Mouse (Mus musculus) mouse trophoblast stem cell (cell line): ENCODE measurements around the gene Dlgap1.

ENCODE experiments used
- in situ Hi-C, 2 experiments: fragments of 300-500 bp; cut with MseI, MboI; formaldehyde crosslinking; loops; 2 replicates in 1 of 2; 3 replicates in 1 of 2; pipeline ENCODE4 v1.15.1; 2025

Dlgap1 gene

DNA sequence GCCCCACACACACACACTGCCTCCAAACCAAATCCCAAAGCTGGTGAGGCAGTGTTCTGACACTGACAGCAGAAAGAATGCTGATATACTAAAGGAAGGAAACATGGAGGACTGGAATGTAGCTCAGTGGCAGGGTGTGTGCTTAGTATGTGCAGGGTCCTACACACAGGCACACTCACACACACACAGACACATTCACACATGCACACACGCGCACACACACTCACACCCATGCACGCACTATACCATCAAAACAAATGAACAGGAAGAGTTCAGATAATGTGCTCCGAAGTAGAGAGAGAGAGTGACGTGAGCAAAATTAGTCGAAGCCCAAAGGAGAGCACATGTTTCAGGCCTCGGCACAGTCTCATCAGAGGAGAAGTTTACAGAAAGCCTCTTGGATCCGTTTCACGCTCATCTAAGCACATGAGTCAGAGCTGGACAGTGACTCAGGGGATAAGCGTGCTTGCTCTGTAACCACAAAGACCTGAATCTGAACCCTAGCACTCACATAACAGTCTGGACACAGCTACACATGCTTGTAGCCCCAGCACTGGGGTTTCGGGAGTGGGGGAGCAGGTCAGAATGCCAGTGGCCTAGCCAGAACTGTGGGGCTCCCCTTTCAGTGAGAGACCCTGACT is 750.9 kb downstream of the Dlgap1 start:
- in situ Hi-C loops: no loop called here

DNA sequence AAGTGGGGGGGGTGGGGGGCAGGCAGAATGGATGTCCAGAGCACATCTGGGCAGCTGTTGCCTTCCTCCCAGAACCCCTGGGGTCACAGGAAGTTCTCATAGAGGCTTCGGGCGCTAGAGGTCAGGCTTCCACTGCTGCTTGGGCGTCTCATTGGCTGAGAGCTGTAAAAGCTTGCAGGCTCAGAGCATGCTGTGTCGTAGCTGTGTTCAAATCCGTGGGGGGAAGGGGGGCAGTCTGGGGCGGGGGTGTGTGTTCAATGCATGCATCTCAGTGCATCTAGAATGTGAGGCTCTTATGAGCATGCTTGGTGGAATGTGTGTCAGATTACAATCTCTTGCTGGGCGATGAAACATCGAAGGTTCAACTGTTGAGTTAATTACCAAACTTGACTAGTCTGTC is 751.9 kb downstream of the Dlgap1 start:
- in situ Hi-C loops: no loop called here

DNA sequence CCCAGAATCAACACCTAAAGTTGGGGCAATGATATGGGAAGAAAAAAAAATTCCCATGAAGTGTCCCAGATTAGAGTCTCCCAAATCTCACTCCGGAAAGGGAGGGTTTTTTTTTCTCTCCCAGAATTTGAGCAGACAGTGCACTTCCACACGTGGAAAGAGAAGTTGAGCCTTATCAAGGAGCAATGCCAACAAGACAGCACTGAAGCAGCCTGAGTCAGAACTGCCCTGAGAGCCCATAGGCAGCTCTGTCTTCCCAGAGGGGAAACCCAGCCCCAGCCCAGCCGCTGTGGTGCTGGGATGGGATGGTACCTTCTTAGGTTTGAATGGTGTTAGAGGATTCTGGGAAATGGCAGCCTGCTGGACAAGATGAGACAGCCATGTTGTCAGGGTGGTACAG is 753.3 kb downstream of the Dlgap1 start:
- in situ Hi-C loops: no loop called here

DNA sequence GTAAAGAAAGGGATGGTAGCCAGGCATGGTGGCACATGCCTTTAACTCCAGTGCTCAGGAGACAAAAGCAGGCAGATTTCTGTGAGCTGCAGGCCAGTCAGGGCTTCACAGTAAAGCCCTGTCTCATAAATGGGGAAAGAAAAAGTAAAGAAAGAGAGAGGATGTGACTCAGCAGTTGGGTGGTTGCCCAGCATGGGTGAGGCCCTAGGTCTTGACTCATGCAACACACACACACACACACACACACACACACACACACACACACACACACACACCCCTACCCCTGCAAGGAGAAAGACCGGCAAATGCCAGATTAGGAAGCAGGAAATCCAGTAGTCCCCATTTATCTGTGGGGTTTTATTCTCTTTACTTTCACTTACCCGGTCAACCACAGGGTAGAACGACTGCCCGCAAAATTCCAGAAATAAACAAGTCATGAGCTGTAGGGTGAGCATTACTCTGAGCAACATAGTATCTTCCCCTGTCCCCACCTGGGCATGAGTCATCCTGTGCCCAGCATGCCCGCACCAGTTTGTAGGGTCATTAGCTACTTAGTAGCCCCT is 759.9 kb downstream of the Dlgap1 start:
- in situ Hi-C loops: loop anchor here in 1 of 2 experiments (25.0 kb wide), 1 partner anchor 234 kb away; no protein-coding TSS in a partner anchor

DNA sequence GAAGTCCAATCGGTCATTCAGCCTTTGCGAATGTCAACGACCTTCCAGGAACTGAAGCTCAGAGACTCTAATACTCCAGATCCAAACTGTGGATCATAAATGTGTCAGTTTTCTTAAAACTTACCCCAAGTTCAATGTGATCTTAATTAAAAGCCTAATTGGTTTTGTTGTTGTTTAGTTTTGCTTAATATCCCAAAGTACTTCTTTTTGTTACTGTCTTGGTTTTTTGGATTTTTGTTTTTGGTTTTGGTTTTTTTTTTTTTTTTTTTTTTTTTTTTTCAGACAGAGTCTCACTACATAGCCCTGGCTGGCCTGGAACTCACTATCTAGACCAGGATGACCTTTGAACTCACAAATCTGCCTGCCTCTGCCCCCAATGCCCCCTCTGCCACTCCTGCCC is 765.9 kb downstream of the Dlgap1 start:
- in situ Hi-C loops: loop anchor here in 1 of 2 experiments (25.0 kb wide), 1 partner anchor 228 kb away; no protein-coding TSS in a partner anchor

DNA sequence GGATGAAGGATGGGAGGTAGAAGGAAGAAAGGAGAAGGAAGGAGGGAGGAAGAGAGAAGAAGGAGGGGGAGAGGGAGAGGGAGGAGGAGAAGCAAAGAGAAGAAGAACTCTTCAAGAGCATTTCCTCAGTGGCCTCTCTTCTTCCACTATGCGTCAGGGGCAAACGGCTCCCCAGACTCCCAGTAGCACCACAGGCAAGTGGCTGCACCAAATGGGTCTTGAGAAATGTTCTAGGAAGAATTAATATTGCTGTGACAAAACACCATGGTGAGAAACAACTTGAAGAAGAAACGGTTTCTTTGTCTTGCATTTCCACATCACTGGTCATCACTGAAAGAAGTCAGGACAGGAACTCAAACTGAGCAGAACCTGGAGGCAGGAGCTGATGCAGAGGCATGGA is 766.5 kb downstream of the Dlgap1 start:
- in situ Hi-C loops: loop anchor here in 1 of 2 experiments (25.0 kb wide), 1 partner anchor 227 kb away; no protein-coding TSS in a partner anchor

DNA sequence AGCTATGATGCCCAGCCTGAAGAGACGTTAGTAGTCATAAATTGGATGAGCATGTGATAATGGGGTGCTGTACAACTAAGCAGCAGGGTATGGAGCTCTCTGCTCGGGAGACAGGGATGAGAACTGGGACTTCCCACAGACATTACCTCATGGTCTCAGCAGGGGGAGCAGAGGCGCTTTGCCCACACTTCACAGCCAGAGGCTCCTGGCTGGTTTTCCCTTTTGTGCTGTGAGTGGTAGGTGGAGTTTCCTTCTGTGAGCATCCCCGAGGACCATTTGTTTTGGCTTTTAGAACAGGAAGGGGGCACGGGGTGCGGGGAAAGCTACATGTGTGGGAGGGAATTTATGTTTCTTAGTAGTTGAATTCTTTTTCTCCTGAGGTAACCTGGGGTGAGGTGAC is 768.6 kb downstream of the Dlgap1 start:
- in situ Hi-C loops: loop anchor here in 1 of 2 experiments (25.0 kb wide), 1 partner anchor 225 kb away; no protein-coding TSS in a partner anchor

DNA sequence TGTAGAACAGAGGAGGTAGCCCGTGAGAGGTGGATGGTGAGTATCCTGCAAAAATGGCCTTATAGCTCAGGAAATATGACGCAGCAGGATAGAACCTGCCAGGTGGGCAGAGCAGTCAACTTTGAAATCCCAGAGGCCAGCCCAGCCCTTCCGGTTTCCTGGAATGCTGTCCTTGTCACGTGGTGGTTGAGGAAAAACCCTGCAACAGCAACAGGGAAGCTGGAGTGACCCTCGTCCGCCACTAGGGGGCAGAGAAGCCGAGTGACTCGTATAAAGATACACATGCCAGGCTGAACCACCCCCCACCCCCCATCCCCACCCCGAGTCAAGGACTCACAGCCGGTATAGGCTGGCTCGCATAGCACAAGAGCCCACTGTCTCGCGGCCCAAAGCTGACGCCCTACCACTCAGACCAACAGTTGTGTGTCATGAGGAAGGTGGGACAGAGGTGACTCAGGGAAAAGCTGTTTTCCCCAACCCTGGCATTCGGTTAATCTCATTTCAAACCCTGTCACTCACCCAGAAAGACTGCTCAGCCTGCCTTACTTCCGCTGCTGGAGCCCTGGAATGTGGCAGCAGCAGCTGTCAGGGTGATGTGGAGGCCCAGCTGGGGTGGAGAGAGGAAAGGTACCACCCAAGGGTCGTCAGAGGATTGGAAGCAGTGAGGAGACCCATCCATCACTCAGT is 769.4 kb downstream of the Dlgap1 start:
- in situ Hi-C loops: loop anchor here in 1 of 2 experiments (25.0 kb wide), 1 partner anchor 224 kb away; no protein-coding TSS in a partner anchor

DNA sequence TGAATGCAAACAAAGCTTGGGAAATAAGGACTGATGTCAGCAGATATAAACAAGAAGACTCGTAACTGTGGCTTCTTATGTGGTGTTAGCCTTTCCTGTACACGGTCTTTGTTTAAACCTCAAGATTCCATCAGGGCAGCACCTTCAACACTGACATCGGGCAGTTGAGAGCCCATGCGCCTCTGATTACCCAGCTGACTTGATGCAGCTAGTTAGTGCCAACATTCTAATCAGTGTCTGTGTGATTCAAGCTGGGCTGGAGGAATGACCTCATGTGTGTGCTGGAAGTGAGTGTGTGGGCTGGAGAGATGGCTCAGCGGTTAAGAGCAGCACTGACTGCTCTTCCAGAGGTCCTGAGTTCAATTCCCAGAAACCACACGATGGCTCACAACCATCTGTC is 770.5 kb downstream of the Dlgap1 start:
- in situ Hi-C loops: loop anchor here in 1 of 2 experiments (25.0 kb wide), 1 partner anchor 223 kb away; no protein-coding TSS in a partner anchor

DNA sequence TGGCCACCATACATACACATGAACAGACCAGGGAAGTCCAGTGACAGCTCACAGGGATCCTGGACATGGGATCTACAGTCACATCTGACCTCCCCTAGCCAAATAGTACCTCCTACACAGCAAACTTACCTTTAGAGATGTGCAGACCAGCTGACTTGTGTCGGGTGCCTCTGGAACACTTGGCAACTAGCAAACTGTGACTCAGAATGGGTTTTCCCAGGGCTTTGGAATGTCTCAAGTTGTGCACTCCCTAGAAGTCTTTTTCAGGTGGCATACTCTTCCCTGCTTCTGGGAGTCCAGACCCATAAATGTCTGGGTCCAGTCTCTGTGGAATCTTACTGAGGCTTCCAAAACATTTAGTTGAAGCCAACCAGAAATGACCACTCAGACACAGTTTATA is 772.8 kb downstream of the Dlgap1 start:
- in situ Hi-C loops: loop anchor here in 1 of 2 experiments (25.0 kb wide), 1 partner anchor 221 kb away; no protein-coding TSS in a partner anchor

DNA sequence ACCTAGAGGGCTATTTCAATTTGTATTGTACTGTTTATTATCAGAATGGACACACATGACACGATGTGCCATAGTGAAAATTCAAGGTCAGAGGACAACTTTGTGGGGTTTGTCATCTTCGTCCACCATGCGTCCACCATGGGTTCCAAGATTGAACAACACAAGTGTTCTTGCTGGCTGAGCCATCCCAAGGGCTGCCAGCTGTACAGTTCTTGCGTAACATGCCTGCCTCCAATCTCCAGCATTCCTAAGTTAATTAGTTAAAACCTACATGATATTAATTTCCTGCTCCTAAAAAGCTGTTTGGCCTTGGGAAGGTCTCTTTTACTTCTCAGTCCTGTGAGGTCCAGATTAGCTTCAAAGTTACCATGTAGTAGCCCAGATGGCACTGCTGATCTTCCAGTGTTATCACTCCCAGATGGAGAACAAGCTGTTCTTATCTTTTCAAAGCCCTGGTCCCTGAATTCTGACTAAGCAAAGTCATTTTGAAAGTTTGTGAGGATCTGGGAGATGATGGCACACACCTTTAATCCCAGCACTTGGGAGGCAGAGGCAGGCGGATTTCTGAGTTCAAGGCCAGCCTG is 775.8 kb downstream of the Dlgap1 start:
- in situ Hi-C loops: loop anchor here in 1 of 2 experiments (25.0 kb wide), 1 partner anchor 218 kb away; no protein-coding TSS in a partner anchor

DNA sequence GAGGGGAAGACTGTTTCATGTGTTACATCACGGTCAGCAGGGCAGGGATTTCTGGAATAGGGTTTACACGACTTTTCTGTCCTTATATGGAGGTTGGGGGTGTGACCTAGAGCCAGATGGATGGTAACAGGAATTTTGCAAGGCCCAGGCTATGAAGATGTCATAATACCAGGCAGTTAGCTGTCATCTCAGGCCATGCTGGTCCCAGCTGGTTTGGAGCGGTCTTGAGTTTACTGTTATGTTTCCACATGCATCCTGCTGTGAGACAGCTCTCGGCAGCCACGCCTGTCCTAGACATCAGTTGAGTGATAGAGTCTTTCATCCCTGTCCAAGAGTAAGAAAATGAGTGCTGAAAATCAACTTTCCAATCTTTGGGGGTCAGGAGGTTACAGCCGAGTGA is 776.5 kb downstream of the Dlgap1 start:
- in situ Hi-C loops: loop anchor here in 1 of 2 experiments (25.0 kb wide), 1 partner anchor 217 kb away; no protein-coding TSS in a partner anchor

DNA sequence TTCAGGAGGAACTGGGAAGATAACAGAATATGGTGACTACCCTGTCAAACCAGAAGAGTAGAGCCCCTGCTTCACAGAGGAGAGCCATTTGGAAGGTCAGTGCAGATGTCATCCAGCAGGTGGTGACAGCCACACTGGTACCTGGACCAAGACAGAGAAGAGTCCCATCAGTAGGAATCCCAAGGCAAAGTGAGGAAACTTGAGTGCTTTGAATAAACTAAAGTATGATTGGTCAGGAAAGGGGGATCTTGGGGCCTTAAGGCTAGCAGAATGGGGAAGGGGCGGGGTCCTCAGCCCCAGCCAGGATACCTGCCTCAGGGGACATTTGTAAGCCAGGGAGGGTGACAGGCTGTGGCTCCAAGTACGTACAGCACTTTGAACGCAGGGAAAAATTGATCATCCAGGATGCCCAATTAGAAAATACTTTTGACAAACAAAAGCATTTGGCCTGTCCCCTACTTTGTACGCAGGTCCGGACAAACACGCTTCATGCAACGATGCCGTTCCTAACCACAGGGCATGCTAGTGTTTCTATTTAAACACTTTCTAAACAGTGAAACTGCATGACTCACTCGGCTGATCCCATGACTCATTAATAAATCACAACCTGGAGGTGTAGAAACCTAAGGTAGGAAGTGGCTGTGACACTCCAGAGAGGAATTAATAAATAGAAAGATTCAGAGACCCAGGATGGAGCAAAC is 777.7 kb downstream of the Dlgap1 start:
- in situ Hi-C loops: loop anchor here in 1 of 2 experiments (25.0 kb wide), 1 partner anchor 216 kb away; no protein-coding TSS in a partner anchor

DNA sequence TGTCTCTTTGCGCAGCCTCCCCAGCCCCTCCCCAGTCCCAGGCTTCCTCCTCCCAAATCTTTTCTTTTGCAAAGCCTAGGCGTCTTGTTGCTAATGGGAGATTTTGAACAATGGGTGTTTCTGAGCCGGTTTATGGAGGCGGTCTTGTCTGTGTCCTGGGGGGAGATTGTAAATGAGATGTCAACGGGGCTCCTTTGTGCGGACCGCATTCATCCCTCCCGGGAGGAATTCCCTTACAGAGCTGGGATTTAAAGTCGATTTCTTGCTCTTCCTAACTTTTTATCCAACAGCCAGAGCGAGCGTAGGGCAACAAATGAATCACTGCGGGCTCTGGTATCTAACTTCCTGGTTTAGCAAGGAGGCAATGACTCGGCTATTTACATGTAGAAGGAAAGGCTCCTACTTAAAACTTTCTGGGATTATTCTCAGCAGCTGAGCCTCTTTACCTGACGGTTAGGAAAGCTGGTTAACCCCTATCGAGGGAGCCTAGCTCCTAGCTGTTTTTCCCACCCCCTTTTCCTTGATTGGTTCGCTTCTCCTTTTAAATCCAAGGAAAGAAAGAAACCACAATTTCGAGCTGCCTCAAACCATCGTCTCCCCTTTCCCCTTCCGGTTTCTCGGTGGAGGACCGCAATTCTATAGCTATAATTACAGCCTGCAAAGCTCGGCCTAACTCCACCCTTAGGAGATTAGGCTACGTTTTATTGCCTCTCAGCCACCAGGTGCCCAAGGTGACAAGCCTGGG is 779.0 kb downstream of the Dlgap1 start:
- in situ Hi-C loops: loop anchor here in 1 of 2 experiments (25.0 kb wide), 1 partner anchor 214 kb away; no protein-coding TSS in a partner anchor

DNA sequence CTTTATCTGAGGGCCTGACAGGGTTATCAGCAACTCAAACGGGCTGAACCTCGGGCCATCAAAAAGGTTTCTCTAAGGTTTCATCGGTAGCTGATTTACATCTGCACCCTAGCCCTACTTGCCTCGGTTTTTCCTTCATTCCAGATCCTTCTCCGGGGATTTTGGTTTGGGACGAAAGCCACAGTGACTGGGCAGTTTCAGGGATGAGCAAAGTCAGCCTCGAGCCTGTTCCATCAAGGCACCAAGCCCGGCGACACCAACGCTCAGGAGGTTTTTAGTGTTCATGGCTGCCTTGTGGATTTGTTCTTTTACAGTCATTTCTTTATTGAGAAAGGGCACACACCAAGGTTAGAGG is 779.6 kb downstream of the Dlgap1 start:
- in situ Hi-C loops: loop anchor here in 1 of 2 experiments (25.0 kb wide), 1 partner anchor 214 kb away; no protein-coding TSS in a partner anchor

DNA sequence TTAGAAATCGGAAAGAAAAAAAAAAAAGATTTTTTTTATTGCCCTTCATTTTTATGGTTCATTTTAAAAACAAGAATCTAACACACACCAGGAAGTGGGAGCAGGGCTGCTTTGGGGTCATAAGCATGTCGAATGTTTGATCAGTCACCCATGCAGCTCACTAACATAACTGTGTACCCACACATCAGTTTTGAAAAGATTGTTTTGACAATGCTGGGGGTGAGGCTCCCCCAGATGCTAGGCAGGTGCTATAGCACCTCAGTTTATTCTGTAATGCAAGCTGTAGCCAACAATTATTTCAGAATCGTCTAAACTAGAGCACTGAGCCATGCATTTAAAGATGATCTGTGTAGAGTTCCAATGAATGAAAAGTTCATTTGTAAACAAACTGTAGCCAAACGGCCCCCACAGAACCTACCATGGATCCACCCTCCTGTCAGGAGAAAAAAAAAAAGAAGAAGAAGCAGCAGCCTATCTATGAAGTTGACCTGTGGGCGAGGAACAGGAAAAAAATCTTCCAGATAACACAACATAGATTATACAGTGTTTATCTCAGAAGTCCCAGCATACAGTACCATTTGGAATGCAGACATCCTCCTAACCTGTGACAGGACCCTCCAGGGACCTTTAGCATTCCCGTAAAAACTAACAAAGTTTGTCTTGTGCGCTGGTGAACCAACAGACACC is 780.2 kb downstream of the Dlgap1 start:
- in situ Hi-C loops: loop anchor here in 1 of 2 experiments (25.0 kb wide), 1 partner anchor 213 kb away; no protein-coding TSS in a partner anchor

DNA sequence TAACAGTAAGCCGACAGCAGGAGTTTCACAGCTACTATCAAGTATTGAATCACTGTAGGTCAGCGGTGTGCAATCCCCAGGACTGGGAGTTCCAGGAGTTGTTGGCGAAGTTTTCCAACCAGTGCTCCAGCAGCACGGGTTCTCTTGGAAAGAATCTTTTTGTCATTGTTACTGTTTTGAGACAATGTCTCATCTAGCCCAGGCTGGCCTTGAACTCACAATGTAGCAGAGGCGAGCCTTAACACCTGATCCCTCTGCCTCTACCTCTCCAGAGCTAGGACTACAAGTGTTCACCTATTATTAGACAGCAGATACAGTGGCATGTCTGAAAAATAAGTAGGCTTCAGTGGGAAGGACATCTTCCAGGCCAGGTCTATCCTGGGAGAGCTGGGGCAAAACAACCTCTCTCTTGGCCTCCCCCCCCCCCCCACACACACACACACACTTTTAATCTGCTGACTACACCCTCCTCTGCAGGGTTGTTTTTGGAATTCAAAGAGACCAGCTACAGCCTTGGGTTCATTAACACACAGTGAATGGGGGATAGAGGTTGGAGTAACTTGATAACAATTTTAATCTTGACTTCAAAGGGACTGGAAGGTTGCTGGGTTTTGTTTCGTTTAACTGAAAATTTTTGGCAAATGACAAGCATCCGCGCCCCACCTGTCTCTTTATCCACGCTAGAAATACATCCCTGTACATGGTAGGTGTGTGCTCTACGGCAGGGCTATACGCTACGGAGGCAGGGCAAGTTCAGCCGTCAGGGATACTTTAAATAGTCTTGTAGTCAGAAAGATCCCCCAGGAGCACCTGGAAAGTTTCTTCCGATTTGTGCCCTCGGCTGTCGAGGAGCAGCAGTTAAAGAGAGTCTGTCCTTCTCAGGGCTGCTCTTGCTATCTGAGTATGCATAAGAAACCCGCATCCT is 781.6 kb downstream of the Dlgap1 start:
- in situ Hi-C loops: no loop called here

DNA sequence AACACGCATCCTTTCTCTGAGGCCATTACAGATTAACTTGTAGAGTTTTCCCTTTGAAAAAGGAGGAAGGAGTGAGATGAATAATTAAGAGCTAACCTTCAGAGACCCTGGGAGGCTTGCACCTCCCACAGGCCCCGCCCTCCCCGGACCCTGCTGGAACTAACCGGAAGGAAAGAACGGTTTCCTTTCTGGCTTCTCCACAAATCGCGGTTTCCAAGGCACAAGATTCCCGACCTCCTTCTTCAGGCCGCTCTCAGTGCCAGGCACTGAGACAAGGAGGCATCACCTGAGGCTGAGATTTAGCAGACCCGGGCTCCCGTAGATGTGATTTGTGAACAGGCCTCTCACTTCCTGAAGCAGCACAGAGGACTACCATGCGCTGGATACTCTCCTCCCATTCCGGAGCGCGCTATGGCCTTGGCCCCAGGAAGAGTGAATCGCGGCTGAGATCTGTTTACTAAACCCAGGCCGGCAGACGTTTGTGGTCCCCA is 782.3 kb downstream of the Dlgap1 start:
- in situ Hi-C loops: no loop called here
